Mouse (Mus musculus): ENCODE measurements around the gene Tcf15. TPM values are rescaled to one million over a fixed set of nuclear protein-coding genes. Genes with fewer than 3 reads are reported as not detected.

Tcf15 gene
- total RNA-seq (2021) = 1 to 10 TPM; 2.7 to 3.1 TPM
- long read RNA-seq, experiment 1, transcript Tcf15-201 (2 exons, 980 nt) = major isoform, 5 of 5 reads
- long read RNA-seq, experiment 1, partial matches to known transcripts = 0 of 5 reads
- long read RNA-seq, experiment 1, other reads (novel, unspliced or antisense) = 0 of 5 reads
- long read RNA-seq, experiment 2, partial matches to known transcripts = 0 of 5 reads
- long read RNA-seq, experiment 2, other reads (novel, unspliced or antisense) = 1 of 5 reads

DNA sequence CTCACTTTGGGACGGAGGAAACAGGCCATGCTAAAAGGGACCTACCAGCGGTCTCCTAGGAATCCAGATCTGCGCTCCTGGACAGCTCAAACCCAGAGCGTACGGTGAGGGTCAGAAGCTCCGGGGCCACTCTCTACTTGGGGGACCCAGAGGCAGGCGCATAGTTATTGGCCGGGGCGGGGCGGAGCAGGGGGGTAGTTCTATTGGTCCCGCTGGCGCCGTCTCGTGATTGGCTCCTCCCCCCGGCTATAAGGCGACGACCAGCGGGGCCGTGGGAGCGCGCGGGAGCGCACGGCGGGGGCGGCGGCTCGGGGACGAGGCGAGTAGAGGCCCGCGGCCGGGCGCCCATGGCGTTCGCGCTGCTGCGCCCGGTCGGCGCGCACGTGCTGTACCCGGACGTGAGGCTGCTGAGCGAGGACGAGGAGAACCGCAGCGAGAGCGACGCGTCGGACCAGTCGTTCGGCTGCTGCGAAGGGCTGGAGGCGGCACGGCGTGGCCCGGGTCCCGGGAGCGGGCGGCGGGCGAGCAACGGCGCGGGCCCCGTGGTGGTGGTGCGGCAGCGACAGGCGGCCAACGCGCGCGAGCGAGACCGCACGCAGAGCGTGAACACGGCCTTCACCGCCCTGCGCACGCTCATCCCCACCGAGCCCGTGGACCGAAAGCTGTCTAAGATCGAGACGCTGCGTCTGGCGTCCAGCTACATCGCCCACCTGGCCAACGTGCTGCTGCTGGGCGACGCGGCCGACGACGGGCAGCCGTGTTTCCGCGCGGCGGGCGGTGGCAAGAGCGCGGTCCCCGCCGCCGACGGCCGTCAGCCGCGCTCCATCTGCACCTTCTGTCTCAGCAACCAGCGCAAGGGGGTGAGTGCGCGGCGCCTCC is at the start of gene Tcf15:
TSS of gene Tcf15 (plus strand) at position 283 of the 879 bp plus-strand sequence.
- peak in 1 of 2 experiments; percentile 28 for DNase-seq (ENCODE audit: low spot score in 2 of 2)

DNA sequence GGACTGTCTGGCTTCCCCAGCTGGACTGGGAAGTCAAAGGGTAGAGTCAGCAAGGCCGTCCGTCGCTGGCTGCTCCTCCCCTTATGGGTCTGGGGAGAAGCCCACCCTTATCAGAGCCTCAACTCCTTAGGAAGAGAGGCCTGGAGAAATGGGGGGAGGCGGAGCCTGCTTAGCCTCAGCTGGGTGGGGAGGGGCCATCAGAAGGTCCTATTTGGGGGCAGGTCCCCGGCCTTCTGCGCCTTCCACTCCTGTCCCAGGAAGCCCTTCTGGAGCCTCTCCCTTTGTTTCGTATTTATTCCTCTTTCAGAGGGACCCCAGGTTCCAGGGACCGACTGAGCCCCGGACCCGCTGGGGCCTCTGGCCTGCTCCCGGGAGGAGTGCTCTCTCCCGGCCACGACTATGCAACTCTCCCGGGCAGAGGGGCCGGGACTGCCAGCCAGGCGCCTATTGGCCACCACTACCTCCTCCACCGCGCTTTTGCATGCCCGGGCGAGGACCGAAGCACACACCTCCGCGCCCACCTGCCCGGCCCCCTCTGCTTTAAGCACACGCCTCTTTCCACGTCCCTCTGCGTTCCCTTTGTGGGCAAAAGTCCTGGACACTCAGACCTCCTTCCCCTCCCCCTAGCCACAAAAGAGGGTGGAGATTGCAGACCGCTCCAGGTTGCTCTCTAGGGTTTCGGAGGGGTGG is 48.4 kb upstream of the Tcf15 start:
- DNase-seq (ENCODE audit: low spot score in 2 of 2) = no peak

DNA sequence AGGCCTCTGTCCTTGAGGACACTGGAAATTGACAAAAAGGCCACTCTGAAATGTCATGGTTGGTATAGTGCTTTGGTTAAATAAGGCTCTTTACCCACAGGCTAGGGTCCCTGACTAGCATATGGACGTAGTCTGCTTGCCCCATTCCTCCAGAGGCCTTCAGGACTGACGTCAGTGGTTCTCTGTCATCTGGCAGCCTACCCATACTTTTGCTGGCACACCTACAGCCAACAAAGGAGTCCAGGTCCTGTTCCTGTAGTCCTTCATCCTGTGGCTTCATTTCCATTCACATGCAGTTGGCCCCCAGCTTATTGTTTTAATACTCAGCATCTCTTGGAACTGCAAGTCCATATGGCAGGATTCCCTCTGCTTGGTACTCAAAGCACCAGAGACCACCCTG is 46.4 kb upstream of the Tcf15 start:
- no peak for DNase-seq (ENCODE audit: low spot score in 2 of 2)

DNA sequence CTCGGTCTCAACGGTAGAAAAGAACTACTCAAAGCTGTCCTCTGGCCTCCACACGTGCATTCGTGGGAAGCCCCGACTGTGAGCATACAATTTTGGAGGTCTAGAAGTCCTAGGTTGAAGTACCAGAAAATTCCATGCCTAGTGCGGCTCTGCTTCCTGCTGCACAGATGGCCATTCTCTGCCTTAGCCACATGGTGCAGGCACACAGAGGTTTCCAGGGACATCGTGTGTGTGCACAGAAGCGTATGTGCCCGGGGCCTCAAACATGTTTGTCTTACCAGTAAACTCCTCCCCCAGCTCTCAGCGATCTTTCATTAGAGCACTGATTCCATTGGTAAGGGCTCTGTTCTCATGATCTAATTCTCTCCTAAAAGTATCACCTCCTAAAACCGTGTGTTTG is 45.4 kb upstream of the Tcf15 start:
- no peak for DNase-seq (ENCODE audit: low spot score in 2 of 2)

DNA sequence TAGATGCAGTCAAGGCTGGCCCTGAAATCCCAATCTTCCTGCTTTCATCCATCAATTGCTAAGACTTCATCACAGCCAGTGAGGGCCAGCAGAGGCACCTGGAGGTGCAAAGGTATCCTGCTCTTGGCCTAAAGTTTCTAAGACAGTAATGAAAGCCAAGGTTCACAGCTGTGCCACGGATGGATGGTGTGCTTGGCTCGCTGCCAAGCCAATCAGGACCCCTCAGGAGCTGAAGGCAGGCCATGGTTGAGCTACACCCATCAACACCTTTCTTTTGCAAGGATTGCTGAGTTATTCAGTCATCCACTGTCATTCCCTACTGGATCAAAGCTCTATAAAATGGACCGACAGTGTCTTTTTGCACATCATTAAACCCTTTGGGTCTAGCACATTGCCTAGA is 43.8 kb upstream of the Tcf15 start:
- DNase-seq (ENCODE audit: low spot score in 2 of 2) = no peak

DNA sequence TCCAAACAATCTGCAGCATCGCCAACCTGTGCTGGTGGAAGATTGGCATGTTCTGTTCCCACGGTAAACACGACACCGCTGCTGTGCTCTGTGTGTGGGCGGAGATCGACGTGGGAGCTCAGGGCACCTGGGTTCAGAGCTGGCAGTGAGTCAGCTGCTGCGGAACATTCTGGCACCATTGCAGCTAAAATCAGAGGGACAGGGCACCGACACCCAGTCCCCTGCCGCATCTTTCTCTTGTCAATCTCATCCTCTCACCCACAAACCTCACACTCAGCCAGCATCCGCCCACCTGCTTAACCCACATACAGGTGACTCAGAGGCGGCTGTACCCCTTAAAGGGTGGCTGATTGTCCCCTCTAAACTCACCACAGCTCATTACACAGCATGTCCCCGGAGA is 41.6 kb upstream of the Tcf15 start:
- no peak for DNase-seq (ENCODE audit: low spot score in 2 of 2)

DNA sequence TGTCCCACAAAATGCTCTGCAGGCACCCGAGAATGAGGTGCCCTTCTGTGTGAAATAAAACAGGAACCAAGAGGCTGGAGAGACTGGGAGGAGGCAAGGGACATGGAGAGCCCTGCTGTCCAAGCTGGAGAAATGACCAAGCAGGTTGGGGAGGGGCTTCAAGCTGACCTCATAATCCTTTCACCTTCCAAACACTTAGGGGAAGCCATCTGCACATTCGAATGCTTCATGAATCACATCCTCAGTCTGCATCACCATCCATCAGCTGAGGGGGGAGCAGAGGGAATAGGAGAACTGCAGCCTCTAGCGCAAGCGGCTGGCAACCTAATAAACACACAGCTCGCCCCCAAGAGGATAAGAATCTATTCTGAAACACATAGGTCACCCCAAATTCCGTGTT is 41.0 kb upstream of the Tcf15 start:
- DNase-seq (ENCODE audit: low spot score in 2 of 2) = no peak

DNA sequence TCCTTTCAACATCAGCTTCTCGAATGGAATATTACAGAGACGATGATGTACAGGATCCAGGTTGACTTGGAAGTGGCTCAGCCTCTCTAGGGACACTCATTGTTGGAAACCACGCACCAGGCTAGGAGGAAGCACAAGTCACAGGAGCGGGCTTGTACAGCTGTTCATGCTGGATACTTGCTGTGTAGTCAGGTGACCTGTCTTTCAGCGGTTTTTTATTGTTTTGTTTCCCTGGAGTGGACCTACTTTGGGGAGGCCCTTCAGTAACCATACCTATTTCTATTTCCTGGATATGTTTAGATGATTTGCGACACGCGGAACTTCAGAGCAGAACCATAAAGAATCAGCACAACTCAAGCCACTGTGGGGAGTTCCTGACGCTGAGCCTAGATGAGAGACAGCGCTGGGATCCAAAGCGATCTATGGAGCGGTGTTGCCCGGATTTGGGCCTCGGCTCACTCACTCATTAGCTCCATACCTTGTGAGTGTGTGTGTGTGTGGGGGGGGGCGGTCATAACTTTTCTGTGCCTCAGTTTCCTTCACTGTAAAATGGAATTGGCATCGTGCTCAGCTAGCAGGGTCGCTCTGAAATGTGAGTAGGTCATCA is 38.5 kb upstream of the Tcf15 start:
- no peak for DNase-seq (ENCODE audit: low spot score in 2 of 2)

DNA sequence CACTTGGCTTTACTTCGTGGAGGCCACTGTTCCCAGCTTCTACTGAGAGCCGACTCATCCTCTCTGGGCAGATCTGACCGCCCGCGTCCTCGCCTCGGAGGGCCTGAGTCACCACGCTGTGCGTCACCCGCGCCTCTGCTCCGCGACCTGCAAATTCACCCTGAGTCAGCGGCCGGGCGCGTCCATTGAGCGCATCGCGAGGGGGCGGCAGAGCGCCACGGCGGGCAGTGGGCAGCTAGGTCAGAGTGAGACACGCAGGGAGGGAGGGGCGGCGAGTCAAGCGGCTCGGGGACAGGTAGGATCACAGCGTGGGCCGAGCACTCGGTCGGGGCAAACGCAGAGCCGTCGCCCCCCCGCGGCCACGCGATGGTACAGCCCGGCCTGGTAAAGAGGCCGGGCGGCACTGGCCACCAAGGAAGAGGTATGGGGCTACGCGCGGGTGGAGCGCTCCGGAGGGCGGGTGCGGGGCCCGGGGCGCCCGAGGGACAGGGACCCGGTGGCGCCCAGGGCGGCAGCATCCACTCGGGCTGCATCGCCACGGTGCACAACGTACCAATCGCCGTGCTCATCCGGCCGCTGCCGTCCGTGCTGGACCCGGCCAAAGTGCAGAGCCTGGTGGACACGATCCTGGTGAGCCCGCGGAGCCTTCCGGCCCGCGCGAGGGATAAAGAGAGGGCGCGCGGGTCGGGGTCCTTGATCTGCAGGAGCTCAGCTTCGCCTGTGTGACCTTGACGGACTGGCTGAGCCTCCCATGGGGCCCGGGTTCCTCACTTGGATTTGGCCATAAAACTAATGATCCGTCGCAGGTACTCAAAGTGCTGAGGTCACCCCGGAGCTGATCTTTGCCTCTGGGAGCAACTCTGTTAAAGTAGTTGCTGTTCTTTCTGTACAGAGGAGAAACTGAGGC is 37.8 kb upstream of the Tcf15 start, which contains the start of gene Srxn1:
TSS of gene Srxn1 (plus strand) at position 199 of the 907 bp plus-strand sequence.
- peak in 1 of 2 experiments; percentile 78 for DNase-seq (ENCODE audit: low spot score in 2 of 2)

DNA sequence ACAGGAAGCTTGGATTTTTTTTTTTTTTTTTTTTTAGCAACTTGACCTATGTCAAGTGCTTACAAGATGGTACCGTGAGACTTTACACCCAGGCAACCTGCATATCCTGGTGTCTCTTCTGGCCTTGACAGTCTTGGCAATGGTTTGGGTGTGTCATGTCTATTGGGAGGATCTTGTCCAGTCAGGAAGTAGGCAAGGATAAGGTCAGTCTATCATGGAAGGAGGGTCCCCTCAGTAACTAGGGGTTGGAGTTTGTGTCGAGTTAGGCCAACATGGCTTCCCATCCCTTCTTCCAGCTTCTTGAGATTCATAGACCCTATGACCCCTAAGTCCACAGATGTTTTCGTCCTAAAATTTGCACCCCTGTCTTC is 37.2 kb upstream of the Tcf15 start:
- DNase-seq (ENCODE audit: low spot score in 2 of 2) = no peak

DNA sequence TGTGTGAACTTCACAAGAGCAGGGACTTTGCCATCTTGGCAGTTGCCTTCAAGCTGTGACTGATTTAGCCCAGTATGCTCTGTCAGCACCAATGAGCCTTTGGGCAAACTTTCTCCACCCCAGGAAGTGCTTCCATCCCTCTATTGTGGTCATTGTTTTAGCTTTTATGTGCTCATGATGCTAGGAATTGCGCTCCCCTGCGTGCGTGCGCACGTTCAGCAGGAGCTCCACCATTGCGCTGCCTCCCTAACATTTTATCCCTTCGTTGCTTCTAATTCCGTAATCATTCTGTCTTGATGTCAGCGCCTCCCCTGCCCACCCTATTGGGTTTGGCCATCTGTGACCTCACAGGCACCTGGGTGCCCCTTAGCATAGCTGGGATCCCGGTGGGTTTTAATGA is 36.8 kb upstream of the Tcf15 start:
- no peak for DNase-seq (ENCODE audit: low spot score in 2 of 2)

DNA sequence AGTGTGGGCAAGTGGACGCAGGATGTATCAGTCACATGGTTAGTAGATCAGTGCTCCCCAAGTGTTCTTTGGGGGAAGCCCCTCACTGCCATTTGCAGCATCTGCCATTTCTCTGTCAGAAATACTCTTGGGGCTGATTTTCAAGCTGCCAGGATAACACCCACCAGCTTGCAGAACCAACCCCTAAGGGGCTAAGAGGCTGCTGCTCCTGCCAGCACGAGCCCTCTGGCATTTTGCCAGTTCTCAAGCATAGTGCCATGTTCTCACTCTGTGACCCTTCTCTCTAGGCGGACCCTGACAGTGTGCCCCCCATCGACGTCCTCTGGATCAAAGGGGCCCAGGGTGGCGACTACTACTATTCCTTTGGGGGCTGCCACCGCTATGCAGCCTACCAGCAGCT is 34.7 kb upstream of the Tcf15 start:
- DNase-seq (ENCODE audit: low spot score in 2 of 2) = peak in 1 of 2 experiments; percentile 18

DNA sequence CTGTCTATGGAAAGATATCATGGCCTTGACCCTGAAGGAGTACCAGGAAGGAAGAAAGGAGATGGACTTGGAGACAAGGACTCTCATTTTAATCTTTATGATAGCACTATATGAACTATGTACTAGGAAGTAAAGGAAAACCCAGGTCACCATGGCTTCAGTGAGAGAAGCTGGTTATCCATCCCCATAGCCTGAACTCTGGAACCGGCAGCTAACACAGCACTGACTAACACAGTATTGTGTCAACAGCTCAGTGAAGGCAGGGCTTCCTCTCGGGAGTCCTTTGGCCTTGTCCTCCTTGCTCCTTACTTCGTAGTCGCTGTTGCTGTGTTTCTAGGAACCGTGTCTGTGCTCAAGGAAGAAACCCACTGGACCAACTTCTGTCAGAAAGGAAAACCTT is 34.0 kb upstream of the Tcf15 start:
- DNase-seq (ENCODE audit: low spot score in 2 of 2) = no peak

DNA sequence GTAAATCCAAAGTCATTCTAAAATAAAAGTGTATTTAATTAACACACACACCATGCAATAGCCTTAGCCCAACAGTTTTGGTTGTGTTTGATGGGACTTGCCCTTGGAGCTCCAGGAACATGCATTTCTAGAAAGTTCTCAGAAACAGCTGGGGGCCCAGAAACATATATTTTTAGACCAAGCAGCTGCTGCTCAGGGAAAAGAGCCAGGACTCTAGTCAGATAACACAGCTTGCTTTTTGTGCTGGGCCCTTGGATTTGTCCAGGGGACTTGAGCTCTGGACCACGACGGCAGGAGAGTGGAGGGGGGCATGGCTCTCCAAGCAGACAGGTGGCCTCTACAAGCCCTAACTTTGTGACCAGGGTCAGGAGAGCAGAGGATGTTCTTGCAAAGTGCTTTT is 32.0 kb upstream of the Tcf15 start:
- no peak for DNase-seq (ENCODE audit: low spot score in 2 of 2)

DNA sequence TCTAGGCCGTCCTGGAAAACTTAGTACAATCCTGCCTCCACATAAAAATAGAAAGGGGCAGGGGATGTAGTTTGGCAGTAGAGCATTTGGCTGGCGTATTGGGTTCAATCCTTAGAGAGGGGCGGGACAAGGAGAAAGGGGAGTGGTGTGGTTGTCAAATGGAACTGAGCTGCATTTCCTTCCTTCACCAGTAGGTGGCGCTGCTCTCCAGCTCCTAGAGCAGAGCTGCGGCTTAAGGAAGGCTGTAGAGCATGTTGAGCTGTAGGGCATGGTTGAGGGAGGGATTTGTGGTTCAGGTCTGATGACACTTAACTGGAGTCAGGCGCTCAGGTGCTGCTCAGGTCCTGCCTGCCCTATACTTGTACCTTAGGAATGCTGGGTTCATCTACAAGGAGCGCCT is 31.4 kb upstream of the Tcf15 start:
- peak; percentile 92 to 93 for DNase-seq (ENCODE audit: low spot score in 2 of 2)

DNA sequence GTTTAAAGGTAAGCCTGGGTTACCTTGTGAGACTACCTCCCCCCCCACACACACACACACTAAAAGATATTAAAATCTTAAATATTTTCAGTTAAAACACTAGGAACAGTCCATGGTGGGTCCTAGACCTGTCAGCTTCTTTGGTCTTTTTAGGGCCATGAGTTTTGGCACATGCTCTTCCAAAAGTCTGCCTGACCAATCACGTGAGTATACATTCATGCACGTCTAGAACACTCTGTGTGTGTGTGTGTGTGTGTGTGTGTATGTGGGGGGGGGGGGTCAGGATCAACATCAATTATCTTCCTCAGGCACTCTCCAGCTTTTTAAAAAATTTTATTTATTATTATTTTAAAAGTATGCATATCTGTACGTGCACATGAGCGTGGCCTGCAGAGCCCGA is 30.9 kb upstream of the Tcf15 start:
- DNase-seq (ENCODE audit: low spot score in 2 of 2) = no peak

DNA sequence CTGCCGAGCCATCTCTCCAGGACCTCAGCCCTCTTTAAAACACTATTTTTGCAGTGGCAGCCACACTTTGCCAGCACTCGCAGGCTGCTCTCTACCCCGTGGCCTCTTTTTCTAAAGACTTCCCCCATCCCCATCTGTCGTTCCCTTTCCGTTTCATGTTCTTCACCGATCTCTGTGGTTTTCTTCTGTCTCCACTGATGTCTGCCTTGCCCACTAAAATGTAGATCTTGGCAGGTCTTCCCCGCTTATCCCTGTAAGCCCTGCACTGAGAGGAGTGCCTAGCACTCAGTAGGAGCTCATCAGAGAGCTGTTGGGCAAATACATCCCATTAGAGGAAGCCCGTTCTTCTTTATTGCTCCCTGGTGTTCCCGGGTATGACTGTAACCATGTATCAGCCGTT is 30.4 kb upstream of the Tcf15 start:
- DNase-seq (ENCODE audit: low spot score in 2 of 2) = no peak

DNA sequence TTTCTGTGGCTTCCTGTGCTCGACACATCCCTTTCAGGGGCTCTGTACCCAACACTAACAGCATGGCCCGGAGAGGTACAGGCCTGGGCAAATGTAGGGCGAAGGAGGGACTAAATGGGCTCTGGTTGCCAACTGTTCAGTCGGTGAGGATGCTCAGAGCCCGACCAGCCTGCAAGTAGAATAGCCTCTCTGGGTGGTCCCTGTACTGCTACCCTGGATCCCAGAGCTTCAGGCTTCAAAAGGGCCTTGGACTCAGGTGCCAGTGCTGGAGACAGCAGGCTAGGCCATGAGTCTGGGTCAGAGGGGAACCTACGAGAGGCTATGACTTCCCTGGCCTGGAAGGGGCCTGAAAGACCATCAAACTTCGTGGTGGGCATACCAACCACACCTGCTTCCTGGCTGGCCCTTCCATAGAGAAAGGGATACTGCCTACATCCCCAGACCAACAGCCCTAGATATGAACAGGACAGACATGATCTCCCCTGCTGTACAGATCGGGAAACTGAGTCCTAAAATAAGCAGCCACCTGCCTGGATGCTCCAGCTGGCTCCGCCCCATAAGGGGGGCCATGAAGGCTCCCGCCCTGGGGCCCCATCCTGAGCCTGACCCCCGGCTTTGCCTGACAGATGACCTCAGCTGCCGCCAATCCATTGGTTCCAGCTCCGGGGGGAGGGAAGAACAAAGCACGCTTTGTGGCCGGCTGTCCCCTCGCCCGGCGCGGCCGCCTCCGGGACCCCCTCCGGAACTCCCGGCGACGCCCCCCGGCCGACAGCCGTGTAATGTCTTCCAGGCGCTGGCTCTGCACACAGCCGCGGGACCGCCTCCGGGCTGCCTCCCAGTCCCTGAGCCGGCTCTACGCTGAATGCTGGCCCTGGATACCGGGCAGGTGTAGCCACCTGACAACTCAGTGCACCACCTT is 29.0 kb upstream of the Tcf15 start:
- DNase-seq (ENCODE audit: low spot score in 2 of 2) = no peak

DNA sequence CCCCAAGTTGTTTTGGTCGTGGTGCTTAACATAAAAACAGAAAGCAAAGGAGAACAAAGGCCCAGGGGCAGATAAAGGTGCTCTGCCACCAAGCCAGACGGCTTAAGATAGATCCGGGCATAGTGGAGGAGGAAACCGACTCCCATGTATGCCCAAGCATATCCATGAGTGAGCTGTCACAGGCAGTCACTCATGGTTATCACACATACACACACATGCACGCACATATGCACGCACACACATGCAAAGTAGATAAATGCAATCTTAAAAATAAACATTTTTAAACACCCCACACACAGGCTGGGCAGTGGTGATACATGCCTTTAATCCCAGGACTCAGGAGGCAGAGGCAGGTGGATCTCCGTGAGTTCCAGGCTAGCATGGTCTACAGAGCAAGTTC is 25.7 kb upstream of the Tcf15 start:
- DNase-seq (ENCODE audit: low spot score in 2 of 2) = no peak
